Mouse (Mus musculus): ENCODE results near the gene Lgi4.
A peak's percentile ranks its signal among the peaks of the same experiment; 100 is the strongest.

Lgi4 gene

GRCm38 (mm10) chr7:31059108-31059507 lies at the start of gene Lgi4:
Gene Lgi4, plus strand, starts transcription at chr7:31059342.
- DNase-seq (ENCODE audit: low spot score in 2 of 2), result peak; percentile 76 to 80

DNA sequence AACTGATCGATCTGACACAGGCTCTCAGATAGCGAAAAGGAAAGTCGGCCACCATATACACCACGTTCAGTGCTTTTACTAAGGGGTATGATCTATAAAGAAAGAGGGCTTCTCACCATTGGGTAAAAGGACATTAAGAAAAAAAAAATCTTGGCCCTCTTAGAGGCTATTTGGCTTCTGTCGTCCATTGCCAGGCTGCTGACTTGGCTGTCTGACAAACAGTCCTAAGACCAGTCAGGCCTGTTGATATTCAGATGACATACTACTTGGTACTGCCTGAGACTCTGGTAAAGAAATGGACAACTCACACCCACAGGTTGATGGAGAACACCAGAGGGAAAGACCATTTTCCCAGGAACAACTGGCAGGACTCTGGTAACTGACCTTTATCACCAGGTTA lies 46.2 kb upstream of the Lgi4 start:
- DNase-seq (ENCODE audit: low spot score in 2 of 2), result no peak

DNA sequence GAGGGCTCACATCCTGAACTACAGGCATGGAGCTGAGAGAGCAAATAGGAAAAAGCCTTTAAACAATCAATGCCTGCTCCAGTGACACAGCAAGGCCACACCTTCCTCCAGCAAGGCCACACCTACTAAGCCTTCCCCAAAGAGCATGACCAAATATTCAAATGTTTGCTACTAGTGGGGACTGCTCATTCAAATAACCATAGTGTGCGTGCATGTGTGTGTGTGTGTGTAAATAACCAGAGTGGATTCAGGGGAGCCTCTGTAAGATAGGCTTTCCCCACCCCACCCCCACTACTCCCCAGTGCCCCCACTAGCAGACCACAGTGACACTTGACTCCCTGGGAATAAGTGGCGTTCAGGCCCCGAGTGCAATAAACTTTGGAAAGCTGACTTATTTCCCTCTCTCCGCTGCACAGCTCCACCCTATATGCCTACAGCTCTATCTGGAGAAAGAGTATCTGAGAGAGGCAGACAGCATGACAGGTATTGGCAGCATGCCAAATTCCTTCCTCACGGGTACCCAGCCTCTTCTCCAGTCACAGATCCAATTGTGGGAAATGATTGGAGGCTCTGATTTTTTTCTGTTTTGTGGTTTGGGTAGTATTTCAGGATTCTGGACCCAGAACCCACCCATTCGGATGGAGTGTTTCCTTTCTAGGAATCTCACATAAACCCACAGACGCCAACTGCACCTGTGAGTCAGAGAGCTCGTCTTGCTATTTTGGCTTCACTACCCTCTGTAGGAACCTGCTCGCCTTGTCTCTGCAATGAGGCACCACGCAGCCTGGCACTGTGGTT lies 41.8 kb upstream of the Lgi4 start:
- DNase-seq (ENCODE audit: low spot score in 2 of 2), result peak; percentile 59 to 62

GRCm38 (mm10) chr7:31028609-31029008 lies 30.5 kb upstream of the Lgi4 start:
- DNase-seq (ENCODE audit: low spot score in 2 of 2), result no peak

GRCm38 (mm10) chr7:31030717-31031116 lies 28.4 kb upstream of the Lgi4 start:
- no peak for DNase-seq (ENCODE audit: low spot score in 2 of 2)

DNA sequence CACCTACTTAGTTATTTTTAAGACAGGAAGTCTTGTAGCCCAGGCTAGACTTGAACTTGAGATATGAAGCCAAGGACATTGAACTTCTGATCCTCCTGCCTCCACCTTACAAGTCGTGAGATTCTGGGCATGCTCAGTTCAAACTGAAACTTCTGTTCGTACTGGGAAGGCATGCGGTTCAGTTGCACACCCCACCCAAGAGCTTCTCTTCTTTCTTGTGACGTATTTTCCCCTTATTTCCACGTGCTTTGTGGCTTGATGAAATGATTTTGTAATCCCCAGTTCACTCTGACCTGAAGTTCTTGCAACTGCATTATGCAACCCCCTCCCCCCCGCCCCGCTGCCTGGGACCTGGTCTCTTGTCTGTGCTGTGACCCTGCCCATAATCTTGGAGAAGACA lies 27.4 kb upstream of the Lgi4 start:
- no peak for DNase-seq (ENCODE audit: low spot score in 2 of 2)

GRCm38 (mm10) chr7:31033409-31034165 lies 25.6 kb upstream of the Lgi4 start:
- no peak for DNase-seq (ENCODE audit: low spot score in 2 of 2)

- no peak for DNase-seq (ENCODE audit: low spot score in 2 of 2)
These were observed 24.4 kb upstream of the Lgi4 start for GRCm38 (mm10) chr7:31034789-31035188.

DNA sequence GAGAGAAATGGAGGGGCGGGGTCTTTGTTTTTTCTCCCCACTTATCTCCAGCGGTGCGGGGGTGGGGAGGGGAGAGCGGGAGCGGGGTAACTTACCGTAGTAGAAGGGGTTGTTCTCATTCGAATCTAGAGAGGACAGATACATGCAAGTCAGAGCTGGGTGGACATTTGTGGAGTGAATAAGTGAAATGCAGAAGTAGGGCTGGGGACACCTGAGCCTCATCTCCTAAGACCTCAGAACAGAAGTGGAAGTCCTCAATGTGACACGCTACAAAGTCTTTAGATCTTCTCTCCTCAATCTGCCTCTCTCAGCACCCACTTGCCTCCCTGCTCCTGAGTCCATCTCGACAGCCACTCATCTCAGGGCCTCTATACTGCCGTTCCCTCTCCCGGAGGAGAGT lies 23.9 kb upstream of the Lgi4 start:
- DNase-seq (ENCODE audit: low spot score in 2 of 2), result no peak

DNA sequence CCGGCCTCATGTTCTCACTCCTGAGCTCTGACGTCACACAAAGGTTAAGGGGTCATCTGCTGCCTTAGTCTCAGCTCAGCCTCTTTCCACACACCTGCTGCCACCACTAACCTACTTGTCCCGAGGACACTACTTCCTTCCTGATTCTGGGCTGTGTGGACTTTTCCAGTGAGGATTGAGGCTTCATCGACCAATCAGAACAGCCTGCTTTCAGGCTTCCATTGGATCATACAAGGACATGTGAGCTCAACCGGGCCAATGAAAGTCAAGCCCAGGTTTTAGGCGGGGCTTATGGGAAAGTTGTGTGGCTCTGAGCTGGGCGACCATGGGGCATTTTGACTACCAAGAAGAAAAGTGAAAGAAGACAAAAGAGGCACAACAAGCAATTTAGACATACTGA lies 22.2 kb upstream of the Lgi4 start:
- no peak for DNase-seq (ENCODE audit: low spot score in 2 of 2)

- no peak for DNase-seq (ENCODE audit: low spot score in 2 of 2)
These were observed 21.5 kb upstream of the Lgi4 start for GRCm38 (mm10) chr7:31037675-31038074.

DNA sequence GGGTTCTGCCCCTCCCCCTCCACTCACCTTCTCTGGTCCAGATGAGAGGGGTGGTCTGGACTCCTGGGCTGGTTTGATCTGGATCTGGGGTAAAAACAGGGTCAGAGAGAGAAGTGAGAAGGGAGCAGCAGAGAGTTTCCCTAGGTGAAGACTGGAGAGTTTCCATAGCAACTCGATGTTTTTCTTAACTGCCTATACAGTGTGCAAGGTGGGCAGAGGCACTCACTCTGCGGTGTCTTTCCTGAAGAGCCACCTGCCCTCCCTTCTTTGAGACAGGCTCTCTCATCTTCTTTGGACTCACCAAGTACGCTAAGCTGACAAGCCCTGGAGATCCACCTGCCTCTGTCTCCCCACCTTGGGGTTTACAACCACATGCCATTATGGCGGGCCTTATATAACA lies 20.1 kb upstream of the Lgi4 start:
- DNase-seq (ENCODE audit: low spot score in 2 of 2), result no peak

DNA sequence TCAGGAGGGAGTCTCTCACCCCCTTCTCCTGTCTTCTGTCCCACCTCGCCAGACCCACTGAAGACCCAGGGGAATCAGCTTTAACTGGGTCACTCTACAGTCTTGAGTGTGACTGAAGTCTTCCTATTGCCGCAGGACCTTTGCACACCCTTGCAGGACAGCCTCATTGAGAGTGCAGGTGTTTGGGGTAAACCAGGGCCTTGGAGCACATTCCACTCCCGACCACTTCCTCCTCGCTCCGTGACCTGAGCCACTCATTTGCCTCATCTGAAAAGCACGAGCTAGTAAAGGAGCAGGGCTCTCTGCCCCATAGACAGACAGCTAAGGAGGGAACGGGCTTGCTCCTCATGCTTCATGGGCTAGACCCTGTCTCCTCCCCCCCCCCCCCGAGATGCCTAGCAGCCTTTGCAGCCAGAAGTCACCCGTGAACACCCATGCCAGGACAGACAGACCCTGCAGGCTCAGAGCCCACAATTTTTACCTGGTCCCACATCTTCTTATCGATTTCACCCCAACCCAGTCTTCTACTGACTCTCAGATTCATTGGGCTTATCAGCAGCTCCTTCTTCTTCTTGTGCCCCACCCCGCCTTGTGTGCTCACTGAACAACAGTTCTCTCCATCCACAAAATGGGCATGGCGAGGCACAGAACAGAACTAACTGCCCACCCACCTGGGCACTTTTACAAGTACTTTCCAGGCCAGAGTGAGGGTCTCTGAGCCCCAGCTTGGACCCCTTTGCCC lies 18.7 kb upstream of the Lgi4 start:
- DNase-seq (ENCODE audit: low spot score in 2 of 2), result no peak

- no peak for DNase-seq (ENCODE audit: low spot score in 2 of 2)
These were observed 18.1 kb upstream of the Lgi4 start for GRCm38 (mm10) chr7:31041023-31041407.

DNA sequence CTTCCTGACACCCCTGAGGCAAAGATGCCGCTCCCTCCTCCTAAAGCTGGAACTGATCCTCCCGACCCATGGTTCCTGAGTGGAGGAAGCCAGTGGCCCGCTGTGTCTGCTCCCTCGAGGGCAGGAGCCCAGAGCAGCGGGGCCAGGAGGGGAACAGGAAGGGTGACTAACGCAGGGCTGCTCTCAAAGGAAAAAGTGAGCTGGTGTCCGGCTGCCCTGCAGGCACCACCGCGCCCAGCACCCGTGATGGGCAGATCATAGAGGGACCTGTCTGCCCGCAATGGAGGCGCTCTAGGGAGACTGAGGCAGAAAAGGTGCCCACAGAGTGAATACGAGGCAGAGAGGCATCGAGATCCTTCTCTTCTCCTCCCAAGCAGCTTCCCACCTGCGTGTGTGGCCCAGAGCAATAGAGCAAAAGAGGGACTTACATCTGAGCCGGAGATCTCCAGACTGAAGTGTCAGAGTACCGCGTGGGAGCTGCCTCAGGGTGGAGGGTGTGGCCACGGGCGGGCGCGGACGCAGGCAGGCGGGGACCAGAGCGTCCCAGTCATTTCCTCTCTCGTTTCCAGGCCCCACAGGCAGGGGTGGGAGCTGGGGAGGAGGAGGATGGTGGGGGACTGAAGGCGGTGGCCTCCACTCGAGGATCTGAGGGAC lies 17.4 kb upstream of the Lgi4 start:
- DNase-seq (ENCODE audit: low spot score in 2 of 2), result no peak

GRCm38 (mm10) chr7:31042431-31042910 lies 16.7 kb upstream of the Lgi4 start, which contains the start of gene Fxyd5:
Gene Fxyd5, minus strand, starts transcription at chr7:31042481.
- no peak for DNase-seq (ENCODE audit: low spot score in 2 of 2)

- peak; percentile 42 to 64 for DNase-seq (ENCODE audit: low spot score in 2 of 2)
These were observed 9.9 kb upstream of the Lgi4 start for GRCm38 (mm10) chr7:31049135-31049845.

DNA sequence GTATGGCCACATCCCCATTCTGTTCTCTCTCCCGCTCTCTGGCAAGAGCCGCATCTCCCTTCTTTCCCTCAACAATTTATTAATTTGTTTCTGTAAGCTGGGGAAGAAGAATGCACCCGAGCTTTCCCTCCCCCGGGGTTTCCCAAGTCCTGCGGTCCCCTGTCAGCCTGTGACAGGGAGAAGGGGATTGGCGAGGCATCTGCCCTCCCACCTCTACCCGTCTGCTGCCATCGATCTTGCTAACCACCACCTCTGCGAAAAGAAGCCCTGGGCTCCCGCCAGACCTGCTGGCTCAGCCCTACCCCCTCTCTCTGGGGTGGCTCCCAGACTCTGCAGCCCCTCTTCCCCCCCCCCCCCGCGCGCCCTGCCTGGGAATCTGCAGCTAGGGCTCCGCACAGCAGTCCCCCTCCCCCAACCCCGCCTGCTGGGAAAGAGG lies 9.3 kb upstream of the Lgi4 start:
- peak; percentile 48 to 51 for DNase-seq (ENCODE audit: low spot score in 2 of 2)

GRCm38 (mm10) chr7:31050487-31050886 lies 8.7 kb upstream of the Lgi4 start:
- DNase-seq (ENCODE audit: low spot score in 2 of 2), result no peak

GRCm38 (mm10) chr7:31050921-31051320 lies 8.2 kb upstream of the Lgi4 start:
- DNase-seq (ENCODE audit: low spot score in 2 of 2), result peak in 1 of 2 experiments; percentile 45
